Mouse (Mus musculus) stomach, embryonic 16.5 days (tissue): ENCODE measurements at regions not wholly inside any gene's neighbourhood (a gene's known extent, or its start where the extent isn't known, plus 50 kb on each side); places are given as distances from the start of the nearest gene placed in this dataset.
A peak's percentile ranks its signal among the peaks of the same experiment; 100 is the strongest.

Experiments
- ATAC-seq: fragments of 200-750 bp; cut with Nextera tagmentation; 2 replicates; pipeline ENCODE4 v1.8.0; 2017; ENCODE audit warnings: moderate number of reproducible peaks, moderate TSS enrichment; ENCODE audit not compliant: insufficient read depth, low FRiP score
- H3K27ac ChIP-seq: fragments of 300-500 bp; sonication (generic); 2 replicates; pipeline ENCODE4 v1.5.1; 2014; ENCODE audit warnings: low read length
- H3K27me3 ChIP-seq: fragments of 300-500 bp; sonication (generic); 2 replicates; pipeline ENCODE4 v1.6.1; 2014; ENCODE audit warnings: low read length, control low read depth, mixed read lengths; ENCODE audit not compliant: control insufficient read depth, insufficient read depth
- H3K36me3 ChIP-seq: fragments of 300-500 bp; sonication (generic); 2 replicates; pipeline ENCODE4 v1.6.1; 2014; ENCODE audit warnings: low read length; ENCODE audit not compliant: control insufficient read depth, insufficient read depth
- H3K4me1 ChIP-seq: fragments of 300-500 bp; sonication (generic); 2 replicates; pipeline ENCODE4 v1.6.1; 2014; ENCODE audit warnings: low read length, control low read depth, mixed read lengths; ENCODE audit not compliant: control insufficient read depth, insufficient read depth
- H3K4me2 ChIP-seq: fragments of 300-500 bp; sonication (generic); 2 replicates; pipeline ENCODE4 v1.6.1; 2014; ENCODE audit warnings: low read depth, low read length, mixed read lengths
- H3K4me3 ChIP-seq: fragments of 300-500 bp; sonication (generic); replicated peaks from 2 replicates; pipeline ENCODE4 v1.5.1; 2014; ENCODE audit warnings: mild to moderate bottlenecking, low read length
- H3K9ac ChIP-seq: fragments of 300-500 bp; sonication (generic); 2 replicates; pipeline ENCODE4 v1.6.1; 2014; ENCODE audit warnings: low read length
- H3K9me3 ChIP-seq: fragments of 300-500 bp; sonication (generic); replicated peaks from 2 replicates; pipeline ENCODE4 v1.6.1; 2016; ENCODE audit warnings: low read length, control low read depth; ENCODE audit not compliant: control insufficient read depth
- WGBS: fragments of 180-500 bp; shearing (Covaris S2); extraction: QIAGEN DNeasy Blood & Tissue Kit; methylation state at CpG from one replicate; pipeline ENCODE4 v1.1.7; 2014; 5-methylcytosine and 5-hydroxymethylcytosine counted together

DNA sequence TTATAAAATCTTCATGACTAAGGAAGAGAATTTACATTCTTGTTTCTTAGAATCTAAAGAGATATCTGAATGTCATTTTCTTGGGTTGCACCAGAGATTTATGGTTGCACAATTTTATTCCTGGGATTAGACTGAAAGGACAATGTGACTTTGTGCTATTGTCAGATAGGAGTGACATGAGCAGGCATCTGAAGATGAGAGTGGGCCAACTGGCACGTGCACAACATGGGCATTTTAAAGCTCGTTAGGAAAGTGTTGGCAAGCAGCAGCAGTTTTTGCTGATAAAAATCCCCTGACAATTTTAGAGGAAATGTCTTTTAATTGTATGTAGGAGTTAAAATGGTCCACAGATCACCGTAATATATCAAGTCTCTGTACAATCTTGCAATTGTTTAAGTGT, 178.9 kb upstream of the Tecrl start:
- Histone ChIP-seq H3K27me3 (no peaks in the 10 kb centered on the region), H3K4me2 (no peak overlapping the region), H3K4me3 (no peak overlapping the region), H3K4me1 (no peaks in the 10 kb centered on the region), H3K27ac (no peak overlapping the region), H3K9me3 (no peaks in the 10 kb centered on the region), H3K36me3 (no peaks in the 10 kb centered on the region), H3K9ac (no peak overlapping the region)
- WGBS = 76% methylated on average over 3 of the region's 3 CpGs
- ATAC-seq = no peak

DNA sequence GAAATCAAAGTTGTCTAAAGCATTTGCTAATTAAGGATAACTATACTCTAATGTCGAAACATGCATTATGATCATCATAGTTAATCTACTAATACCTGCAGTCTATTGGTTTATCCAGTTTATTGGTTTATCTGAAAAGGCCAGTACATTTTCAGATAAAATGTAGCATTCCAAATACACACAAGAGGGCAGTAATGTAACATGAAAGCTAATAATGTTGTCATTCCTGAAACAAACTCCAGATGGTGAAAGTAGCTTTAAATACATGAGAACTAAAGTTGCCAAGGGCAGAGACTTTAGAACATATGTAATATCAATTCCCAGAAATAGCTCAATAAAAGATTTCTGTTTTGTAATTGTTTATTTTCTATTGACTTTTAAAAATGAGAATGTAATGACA, 163.7 kb upstream of the Tecrl start:
- no peak overlapping the region for H3K9ac ChIP-seq
- WGBS = 68% methylated on average over 1 of the region's 1 CpGs
- no peak overlapping the region for H3K27ac ChIP-seq
- no peaks in the 10 kb centered on the region for H3K4me1 ChIP-seq
- H3K9me3 ChIP-seq = no peaks in the 10 kb centered on the region
- no peaks in the 10 kb centered on the region for H3K36me3 ChIP-seq
- H3K27me3 ChIP-seq = no peaks in the 10 kb centered on the region
- no peak overlapping the region for H3K4me3 ChIP-seq
- no peak for ATAC-seq
- H3K4me2 ChIP-seq = no peak overlapping the region

DNA sequence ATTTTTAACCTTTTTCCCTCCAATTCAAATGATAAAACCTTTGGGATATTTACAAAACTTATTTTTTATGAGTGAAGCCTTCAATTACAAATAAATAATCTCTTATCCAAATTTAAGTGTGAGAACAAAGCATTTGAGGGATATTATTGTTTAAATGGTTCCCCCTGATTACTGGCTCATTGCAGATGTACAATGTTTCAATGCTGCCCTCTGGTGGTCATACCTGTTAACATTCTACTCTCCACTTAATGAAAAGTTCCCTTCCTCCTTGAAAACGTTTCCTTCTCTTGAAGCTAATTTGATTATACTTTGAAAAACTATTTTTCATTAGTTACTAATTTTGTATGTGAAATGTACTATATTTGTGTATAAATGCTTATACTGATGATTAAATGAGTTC, 129.1 kb upstream of the Tecrl start:
- Histone ChIP-seq H3K27ac (no peak overlapping the region), H3K4me3 (no peak overlapping the region), H3K4me1 (no peaks in the 10 kb centered on the region), H3K9ac (no peak overlapping the region), H3K9me3 (no peaks in the 10 kb centered on the region), H3K36me3 (no peaks in the 10 kb centered on the region), H3K27me3 (no peaks in the 10 kb centered on the region), H3K4me2 (no peak overlapping the region)
- WGBS = 4% methylated on average over 1 of the region's 1 CpGs
- no peak for ATAC-seq

DNA sequence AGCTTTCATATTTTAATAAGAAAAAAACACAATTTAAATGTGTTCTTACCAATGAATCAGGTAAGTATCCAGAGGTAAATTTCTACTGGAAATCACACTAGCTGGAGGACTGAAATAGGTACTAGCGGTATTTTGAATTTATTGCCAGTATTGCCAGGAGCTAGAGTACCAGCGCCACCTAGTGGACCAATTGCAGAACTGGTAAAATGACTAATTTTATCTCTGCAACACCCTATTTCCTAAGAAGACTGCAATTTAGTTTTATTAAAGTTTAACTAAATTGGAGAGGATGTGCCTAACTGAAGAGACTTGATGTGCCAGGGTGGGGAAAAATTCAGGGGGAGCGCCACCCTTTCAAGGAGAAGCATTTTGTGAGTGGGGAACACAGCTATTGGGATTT, 85.3 kb upstream of the Tecrl start:
- no peaks in the 10 kb centered on the region for H3K9me3 ChIP-seq
- no peak overlapping the region for H3K4me2 ChIP-seq
- no peak overlapping the region for H3K4me3 ChIP-seq
- 7% methylated on average over 3 of the region's 3 CpGs for WGBS
- H3K27ac ChIP-seq = no peak overlapping the region
- H3K36me3 ChIP-seq = no peaks in the 10 kb centered on the region
- no peak overlapping the region for H3K9ac ChIP-seq
- H3K27me3 ChIP-seq = no peaks in the 10 kb centered on the region
- ATAC-seq = no peak
- H3K4me1 ChIP-seq = no peaks in the 10 kb centered on the region

DNA sequence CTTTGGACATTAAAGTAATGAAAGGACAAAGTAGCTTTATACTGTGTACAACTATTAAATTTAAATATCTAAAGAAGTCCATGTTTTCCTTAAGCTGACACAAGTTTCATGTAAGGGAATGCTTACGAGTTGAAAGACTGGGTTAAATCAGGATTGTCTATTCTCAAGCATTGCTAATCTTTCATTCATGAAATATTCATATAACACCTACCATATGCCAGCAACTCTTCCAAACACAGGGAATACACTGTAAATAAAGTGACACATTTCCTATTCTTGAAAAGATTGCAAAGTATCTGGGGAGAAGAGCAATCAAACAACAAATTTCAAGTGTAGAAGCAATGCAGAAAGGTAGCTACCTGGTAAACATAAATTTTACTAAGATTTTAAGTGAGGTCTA, 81.5 kb upstream of the Tecrl start:
- no peak overlapping the region for H3K9ac ChIP-seq
- H3K27me3 ChIP-seq = no peaks in the 10 kb centered on the region
- no peak overlapping the region for H3K4me3 ChIP-seq
- H3K4me2 ChIP-seq = no peak overlapping the region
- H3K4me1 ChIP-seq = no peaks in the 10 kb centered on the region
- no peaks in the 10 kb centered on the region for H3K9me3 ChIP-seq
- no peak for ATAC-seq
- no peaks in the 10 kb centered on the region for H3K36me3 ChIP-seq
- no peak overlapping the region for H3K27ac ChIP-seq
- 80% methylated on average over 1 of the region's 1 CpGs for WGBS

DNA sequence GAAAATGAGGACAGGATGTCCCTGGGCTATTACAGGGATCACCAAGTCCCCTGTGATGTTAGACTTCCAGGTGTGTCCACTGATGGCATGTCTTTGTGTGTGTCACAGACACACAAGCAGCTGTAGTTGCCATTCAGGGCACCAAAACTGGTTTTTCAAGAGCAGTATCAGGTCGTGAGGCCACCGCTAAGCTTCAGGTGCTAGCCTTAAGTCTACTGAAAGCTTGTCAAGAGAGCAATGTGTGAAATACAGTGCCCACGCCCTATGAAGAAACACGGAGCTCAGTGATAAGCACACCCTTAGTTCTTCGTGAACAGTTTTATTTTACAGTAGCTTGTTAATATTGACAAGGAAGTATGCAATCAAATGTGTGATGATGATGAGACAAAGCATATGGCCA, 66.7 kb upstream of the Tecrl start:
- peak; percentile 72 for ATAC-seq
- Histone ChIP-seq H3K4me3 (no peak overlapping the region), H3K27me3 (no peaks in the 10 kb centered on the region), H3K4me2 (no peak overlapping the region), H3K27ac (no peak overlapping the region), H3K36me3 (no peaks in the 10 kb centered on the region), H3K9ac (no peak overlapping the region), H3K9me3 (no peaks in the 10 kb centered on the region), H3K4me1 (no peaks in the 10 kb centered on the region)
- 59% methylated on average over 5 of the region's 5 CpGs for WGBS

DNA sequence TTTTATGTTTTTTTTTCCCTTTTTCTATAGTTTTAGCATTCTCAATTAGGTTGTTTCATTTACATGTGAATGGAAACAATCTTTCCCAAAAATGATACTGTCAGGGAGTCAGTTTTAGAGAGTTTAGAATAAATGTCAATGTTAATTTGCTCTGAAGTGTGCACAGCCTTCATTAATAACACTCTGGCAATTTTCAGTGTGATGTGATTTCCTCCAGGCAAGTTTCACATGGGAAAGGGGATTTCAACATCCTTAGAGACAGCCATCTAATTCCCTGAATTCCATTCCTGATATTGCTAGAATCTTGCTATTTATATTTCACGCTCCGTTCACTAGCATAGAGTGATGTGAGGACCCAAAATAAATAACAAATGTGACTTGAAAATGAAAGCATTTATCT, 55.2 kb upstream of the Tecrl start:
- 71% methylated on average over 2 of the region's 2 CpGs for WGBS
- no peak for ATAC-seq
- H3K9ac ChIP-seq = no peak overlapping the region

DNA sequence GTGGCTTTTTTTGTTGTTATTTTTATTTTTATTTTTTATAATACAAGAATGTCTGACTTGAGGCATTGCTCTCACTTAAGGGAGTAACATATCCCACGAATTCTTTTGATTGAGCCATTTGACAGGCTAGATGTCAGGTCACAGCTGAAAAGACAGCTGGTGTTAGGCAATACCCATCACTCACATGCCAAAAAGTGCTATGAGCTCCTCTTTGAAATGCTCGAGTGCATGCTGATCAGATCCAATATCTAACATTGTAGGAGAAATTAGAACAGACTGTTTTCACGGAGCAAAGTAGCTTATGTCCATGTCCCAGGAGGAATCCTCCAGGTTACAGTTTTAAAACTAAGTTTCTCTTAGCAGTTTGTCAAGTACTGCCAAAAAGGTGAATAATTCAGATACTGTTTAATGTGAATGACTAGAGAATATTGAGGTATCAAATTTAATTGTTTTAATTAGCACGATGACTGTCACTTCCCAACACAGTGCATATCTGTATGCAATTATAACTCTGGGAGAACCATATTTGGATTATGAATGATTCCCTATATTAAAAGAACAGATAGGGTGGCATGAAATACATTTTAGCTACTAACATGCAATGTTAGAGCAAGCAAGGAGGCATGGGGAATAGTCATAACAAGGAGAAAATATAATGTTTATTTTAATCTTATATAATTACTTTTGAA, 50.4 kb upstream of the Tecrl start:
- no peaks in the 10 kb centered on the region for H3K27me3 ChIP-seq
- no peaks in the 10 kb centered on the region for H3K9me3 ChIP-seq
- H3K27ac ChIP-seq = no peak overlapping the region
- no peak overlapping the region for H3K9ac ChIP-seq
- no peaks in the 10 kb centered on the region for H3K36me3 ChIP-seq
- H3K4me2 ChIP-seq = no peak overlapping the region
- 76% methylated on average over 4 of the region's 4 CpGs for WGBS
- H3K4me1 ChIP-seq = no peaks in the 10 kb centered on the region
- ATAC-seq = no peak
- no peak overlapping the region for H3K4me3 ChIP-seq

More for the DNA sequence above, 55.2 kb upstream of the Tecrl start:
- H3K4me3 ChIP-seq = no peak overlapping the region
- no peak overlapping the region for H3K4me2 ChIP-seq
- H3K9me3 ChIP-seq = no peaks in the 10 kb centered on the region
- H3K4me1 ChIP-seq = no peaks in the 10 kb centered on the region
- no peak overlapping the region for H3K27ac ChIP-seq
- no peaks in the 10 kb centered on the region for H3K36me3 ChIP-seq
- no peaks in the 10 kb centered on the region for H3K27me3 ChIP-seq
